Mouse (Mus musculus) left cerebral cortex, adult 11 months (tissue): ENCODE results near the gene Procr.

ENCODE experiments used
- DNase-seq: peaks from one replicate; pipeline ENCODE4 v3.0.0; 2022; ENCODE audit warnings: low spot score

Procr gene

GRCm38 (mm10) chr2:155804053-155804452 lies 53.1 kb downstream of the Procr start:
- no peak for DNase-seq
